Mouse (Mus musculus): ENCODE data around the gene Map3k11.

- TF ChIP-seq NRF1 (IDR thresholded peaks at IDR 0.05; ENCODE audit: insufficient read depth, low read depth, low read length, poor library complexity, severe bottlenecking) = no peak
- no peak for TF ChIP-seq POLR2A (IDR thresholded peaks at IDR 0.05; ENCODE audit: control insufficient read depth in 1 of 2, insufficient read depth in 1 of 2, low read depth in 1 of 2, low read length in 2 of 2, poor library complexity in 1 of 2)
- TF ChIP-seq JUND (IDR thresholded peaks at IDR 0.05; ENCODE audit: low read depth, low read length) = no peak
- TF ChIP-seq ZC3H11A (IDR thresholded peaks at IDR 0.05; ENCODE audit: low read depth, low read length) = no peak
Observed at GRCm38 (mm10) chr19:5686437-5686836, 2.1 kb upstream of the Map3k11 start.
